Mouse (Mus musculus): ENCODE results near the gene Rpn1. TPM values are rescaled to one million over a fixed set of nuclear protein-coding genes. Genes with fewer than 3 reads are reported as not detected.

Rpn1 gene
- 120 and 155 TPM in 2 replicates for total RNA-seq (2017)

- ATAC-seq (replicated peaks in 1 of 2; ENCODE audit: insufficient read depth in 1 of 2, low FRiP score in 2 of 2, low TSS enrichment in 1 of 2, low read depth in 1 of 2, poor library complexity in 2 of 2, severe bottlenecking in 2 of 2), result peak; percentile 91 to 99
These were observed at the start of gene Rpn1 for GRCm38 (mm10) chr6:88084278-88085151. Gene Rpn1 (plus strand): TSS chr6:88084482.

- ATAC-seq (replicated peaks in 1 of 2; ENCODE audit: insufficient read depth in 1 of 2, low FRiP score in 2 of 2, low TSS enrichment in 1 of 2, low read depth in 1 of 2, poor library complexity in 2 of 2, severe bottlenecking in 2 of 2), result no peak
These were observed 46.7 kb upstream of the Rpn1 start for GRCm38 (mm10) chr6:88037471-88038045.

- no peak for ATAC-seq (replicated peaks in 1 of 2; ENCODE audit: insufficient read depth in 1 of 2, low FRiP score in 2 of 2, low TSS enrichment in 1 of 2, low read depth in 1 of 2, poor library complexity in 2 of 2, severe bottlenecking in 2 of 2)
These were observed 44.9 kb upstream of the Rpn1 start for GRCm38 (mm10) chr6:88039426-88039825.

- no peak for ATAC-seq (replicated peaks in 1 of 2; ENCODE audit: insufficient read depth in 1 of 2, low FRiP score in 2 of 2, low TSS enrichment in 1 of 2, low read depth in 1 of 2, poor library complexity in 2 of 2, severe bottlenecking in 2 of 2)
These were observed 43.1 kb upstream of the Rpn1 start for GRCm38 (mm10) chr6:88041221-88041620.

GRCm38 (mm10) chr6:88042336-88042735, 41.9 kb upstream of the Rpn1 start:
- no peak for ATAC-seq (replicated peaks in 1 of 2; ENCODE audit: insufficient read depth in 1 of 2, low FRiP score in 2 of 2, low TSS enrichment in 1 of 2, low read depth in 1 of 2, poor library complexity in 2 of 2, severe bottlenecking in 2 of 2)

- no peak for ATAC-seq (replicated peaks in 1 of 2; ENCODE audit: insufficient read depth in 1 of 2, low FRiP score in 2 of 2, low TSS enrichment in 1 of 2, low read depth in 1 of 2, poor library complexity in 2 of 2, severe bottlenecking in 2 of 2)
These were observed 40.1 kb upstream of the Rpn1 start for GRCm38 (mm10) chr6:88044234-88044576.

GRCm38 (mm10) chr6:88044577-88045405, 39.5 kb upstream of the Rpn1 start, which contains the start of gene Rab7:
Gene Rab7 (minus strand): TSS chr6:88045270.
- ATAC-seq (replicated peaks in 1 of 2; ENCODE audit: insufficient read depth in 1 of 2, low FRiP score in 2 of 2, low TSS enrichment in 1 of 2, low read depth in 1 of 2, poor library complexity in 2 of 2, severe bottlenecking in 2 of 2), result peak; percentile 95 to 96

GRCm38 (mm10) chr6:88045406-88045766, 38.9 kb upstream of the Rpn1 start:
- no peak for ATAC-seq (replicated peaks in 1 of 2; ENCODE audit: insufficient read depth in 1 of 2, low FRiP score in 2 of 2, low TSS enrichment in 1 of 2, low read depth in 1 of 2, poor library complexity in 2 of 2, severe bottlenecking in 2 of 2)

GRCm38 (mm10) chr6:88047853-88048252, 36.4 kb upstream of the Rpn1 start:
- peak; percentile 35 to 60; a peak in 2 of 4 replicates for ATAC-seq (replicated peaks in 1 of 2; ENCODE audit: insufficient read depth in 1 of 2, low FRiP score in 2 of 2, low TSS enrichment in 1 of 2, low read depth in 1 of 2, poor library complexity in 2 of 2, severe bottlenecking in 2 of 2)

GRCm38 (mm10) chr6:88049008-88049407, 35.3 kb upstream of the Rpn1 start:
- ATAC-seq (replicated peaks in 1 of 2; ENCODE audit: insufficient read depth in 1 of 2, low FRiP score in 2 of 2, low TSS enrichment in 1 of 2, low read depth in 1 of 2, poor library complexity in 2 of 2, severe bottlenecking in 2 of 2), result no peak

- no peak for ATAC-seq (replicated peaks in 1 of 2; ENCODE audit: insufficient read depth in 1 of 2, low FRiP score in 2 of 2, low TSS enrichment in 1 of 2, low read depth in 1 of 2, poor library complexity in 2 of 2, severe bottlenecking in 2 of 2)
These were observed 33.1 kb upstream of the Rpn1 start for GRCm38 (mm10) chr6:88051206-88051605.

GRCm38 (mm10) chr6:88053228-88054080, 30.8 kb upstream of the Rpn1 start:
- ATAC-seq (replicated peaks in 1 of 2; ENCODE audit: insufficient read depth in 1 of 2, low FRiP score in 2 of 2, low TSS enrichment in 1 of 2, low read depth in 1 of 2, poor library complexity in 2 of 2, severe bottlenecking in 2 of 2), result peak in 1 of 2 experiments; percentile 73; a peak in 1 of 4 replicates

- peak in 1 of 2 experiments; percentile 44; a peak in 1 of 4 replicates for ATAC-seq (replicated peaks in 1 of 2; ENCODE audit: insufficient read depth in 1 of 2, low FRiP score in 2 of 2, low TSS enrichment in 1 of 2, low read depth in 1 of 2, poor library complexity in 2 of 2, severe bottlenecking in 2 of 2)
These were observed 30.0 kb upstream of the Rpn1 start for GRCm38 (mm10) chr6:88054081-88054835.

GRCm38 (mm10) chr6:88055663-88056062, 28.6 kb upstream of the Rpn1 start:
- no peak for ATAC-seq (replicated peaks in 1 of 2; ENCODE audit: insufficient read depth in 1 of 2, low FRiP score in 2 of 2, low TSS enrichment in 1 of 2, low read depth in 1 of 2, poor library complexity in 2 of 2, severe bottlenecking in 2 of 2)

GRCm38 (mm10) chr6:88056866-88057265, 27.4 kb upstream of the Rpn1 start:
- ATAC-seq (replicated peaks in 1 of 2; ENCODE audit: insufficient read depth in 1 of 2, low FRiP score in 2 of 2, low TSS enrichment in 1 of 2, low read depth in 1 of 2, poor library complexity in 2 of 2, severe bottlenecking in 2 of 2), result no peak

GRCm38 (mm10) chr6:88059903-88060302, 24.4 kb upstream of the Rpn1 start:
- ATAC-seq (replicated peaks in 1 of 2; ENCODE audit: insufficient read depth in 1 of 2, low FRiP score in 2 of 2, low TSS enrichment in 1 of 2, low read depth in 1 of 2, poor library complexity in 2 of 2, severe bottlenecking in 2 of 2), result no peak
